Comparison of ENCODE assay signal across 8 mouse cellular contexts in the genomic region with DNA sequence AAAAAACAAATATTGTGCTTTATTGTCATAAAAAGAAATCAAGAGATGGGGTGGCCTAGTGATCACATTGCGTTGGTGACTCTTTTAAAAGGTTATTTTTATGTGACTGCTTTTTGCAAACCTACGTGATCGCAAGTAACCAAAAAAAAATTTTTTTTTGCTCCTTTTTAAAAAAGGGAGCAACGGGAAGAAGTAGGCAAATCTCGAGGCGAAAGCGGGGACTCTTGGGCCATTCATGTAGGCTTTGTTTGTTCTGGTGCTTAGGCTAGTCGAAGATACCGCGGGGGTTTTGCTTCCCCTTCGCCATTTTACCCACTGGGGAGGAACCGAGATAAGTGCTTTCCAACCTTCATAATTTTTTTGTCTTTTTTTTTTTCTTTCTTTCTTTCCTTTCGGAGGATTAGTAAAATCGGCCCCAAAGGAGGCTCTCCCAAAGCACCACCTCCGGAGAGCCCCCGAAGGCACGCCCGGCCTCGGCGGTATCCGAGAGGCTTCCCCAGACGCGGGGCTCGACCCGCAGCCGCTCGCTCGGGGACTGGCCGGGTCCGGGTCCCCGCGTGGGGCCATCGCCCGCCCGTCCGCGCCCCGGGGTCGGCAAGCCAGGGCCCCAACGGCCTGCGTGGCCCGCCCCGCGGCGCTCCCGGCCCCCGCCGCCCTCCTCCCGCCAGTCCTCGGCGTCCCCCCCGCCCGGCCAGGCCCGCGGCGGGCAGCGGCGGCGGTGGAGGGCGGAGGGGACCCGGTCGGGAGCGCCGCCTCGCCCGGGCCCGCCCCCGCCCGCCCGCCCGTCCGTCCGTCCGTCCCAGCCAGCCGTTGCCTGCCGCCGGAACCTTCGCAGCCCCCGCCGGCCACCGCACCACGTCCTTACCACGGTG. TPM values are rescaled to one million over a fixed set of nuclear protein-coding genes. Genes with fewer than 3 reads are reported as not detected.
A peak's percentile ranks its signal among the peaks of the same experiment; 100 is the strongest.
DNase-seq lines count a peak whose midpoint lies in the region; ATAC-seq and TF ChIP-seq lines count a peak whose summit lies in the region.

No protein-coding gene starts in this region.

- H3K9ac ChIP-seq in forebrain, embryonic 12.5 days = peak overlapping the region; percentile 100
- peak overlapping the region; percentile 96 for H3K9ac ChIP-seq in lung, postnatal 0 days (replicated peaks; ENCODE audit: low read depth)

- peaks cover 32% of the 10 kb centered on the region for H3K36me3 ChIP-seq in G1E (replicated peaks)
- H3K36me3 ChIP-seq in forebrain, embryonic 12.5 days (replicated peaks) = peaks cover 17% of the 10 kb centered on the region
- H3K36me3 ChIP-seq in lung, postnatal 0 days (ENCODE audit: insufficient read depth, low read length) = no peaks in the 10 kb centered on the region

- ATAC-seq in G1E (ENCODE audit: extremely low read depth, insufficient number of reproducible peaks, low FRiP score, poor library complexity, severe bottlenecking) = no peak
- ATAC-seq in forebrain, embryonic 12.5 days (ENCODE audit: low FRiP score) = no peak
- ATAC-seq in lung, postnatal 0 days = peak; percentile 26

- H3K9me3 ChIP-seq in G1E (replicated peaks) = peaks cover 2% of the 10 kb centered on the region; the same call in 1 of the 2 replicates
- no peaks in the 10 kb centered on the region for H3K9me3 ChIP-seq in forebrain, embryonic 12.5 days
- no peaks in the 10 kb centered on the region for H3K9me3 ChIP-seq in lung, postnatal 0 days (ENCODE audit: low read length)

- H3K27ac ChIP-seq in forebrain, embryonic 12.5 days = peak overlapping the region; percentile 100
- peak overlapping the region; percentile 99 for H3K27ac ChIP-seq in layer of hippocampus, adult 2 months
- H3K27ac ChIP-seq in lung, postnatal 0 days (ENCODE audit: low read length) = peak overlapping the region; percentile 100

- TF ChIP-seq POLR2A in brain, embryonic 14.5 days (IDR thresholded peaks at IDR 0.05; ENCODE audit: borderline replicate concordance, extremely low read depth, insufficient read depth, insufficient read length, poor library complexity, severe bottlenecking) = no peak

- TF ChIP-seq EP300 in lung, postnatal 0 days (IDR thresholded peaks at IDR 0.05) = no peak

- no peaks in the 10 kb centered on the region for H3K27me3 ChIP-seq in G1E (ENCODE audit: insufficient read depth, low read length)
- no peaks in the 10 kb centered on the region for H3K27me3 ChIP-seq in forebrain, embryonic 12.5 days
- H3K27me3 ChIP-seq in lung, postnatal 0 days (replicated peaks; ENCODE audit: insufficient read depth, low read length) = no peaks in the 10 kb centered on the region

- peak overlapping the region; percentile 61; the same call in 1 of the 2 replicates for H3K4me2 ChIP-seq in forebrain, embryonic 12.5 days
- peak overlapping the region; percentile 64 for H3K4me2 ChIP-seq in lung, postnatal 0 days (replicated peaks; ENCODE audit: low read depth, low read length)

- H3K4me1 ChIP-seq in G1E (ENCODE audit: insufficient read depth, low read depth, low read length) = peaks cover 40% of the 10 kb centered on the region
- peaks cover 22% of the 10 kb centered on the region for H3K4me1 ChIP-seq in forebrain, embryonic 12.5 days
- H3K4me1 ChIP-seq in lung, postnatal 0 days (ENCODE audit: insufficient read depth, low read depth, low read length) = peaks cover 13% of the 10 kb centered on the region; the same call in 1 of the 2 replicates

- TF ChIP-seq CTCF in G1E (IDR thresholded peaks at IDR 0.05; ENCODE audit: low read depth, low read length) = no peak
- TF ChIP-seq CTCF in brain, embryonic 14.5 days (IDR thresholded peaks at IDR 0.05; ENCODE audit: borderline replicate concordance, extremely low read depth, insufficient read depth, insufficient read length) = no peak
- TF ChIP-seq CTCF in layer of hippocampus, adult 2 months (conservative IDR thresholded peaks at IDR 0.05) = no peak
- no peak for TF ChIP-seq CTCF in lung, postnatal 0 days (IDR thresholded peaks at IDR 0.05)

- H3K4me3 ChIP-seq in G1E (ENCODE audit: low read depth, low read length) = peak overlapping the region; percentile 82
- H3K4me3 ChIP-seq in forebrain, embryonic 12.5 days (replicated peaks) = peak overlapping the region; percentile 95
- H3K4me3 ChIP-seq in layer of hippocampus, adult 2 months = peak overlapping the region; percentile 95
- peak overlapping the region; percentile 85 for H3K4me3 ChIP-seq in lung, postnatal 0 days (ENCODE audit: low read depth, low read length)

- intact Hi-C loops in heart, postnatal 14 days (cut with DNase I) = no loop called here

- DNase-seq in G1E (ENCODE audit: low spot score) = peak; percentile 60
- DNase-seq in brain, embryonic 14.5 days (ENCODE audit: low read depth) = peak; percentile 74
- DNase-seq in heart, postnatal 14 days = peak; percentile 64 to 78
- DNase-seq in layer of hippocampus, adult 2 months (ENCODE audit: low spot score in 2 of 2) = peak in 1 of 2 experiments; percentile 33
- peak; percentile 76 for DNase-seq in lung, postnatal 0 days (ENCODE audit: low spot score)
- peak; percentile 69 for DNase-seq in retina, postnatal 1 day
- DNase-seq in urinary bladder, adult 2 months (ENCODE audit: low spot score) = peak; percentile 66

- WGBS in forebrain, embryonic 12.5 days = under 1% methylated on average over 71 of the region's 83 CpGs
- under 1% methylated on average over 69 of the region's 83 CpGs for WGBS in lung, postnatal 0 days

RNA-seq across cellular contexts. Expression of a gene that starts 1.4 kb away (rescaled TPM):
- total RNA-seq in G1E (2014; fragmentation: Nextera tagmentation) = 153 and 157 TPM in 2 replicates
- total RNA-seq in G1E (2017) = 62.3 and 76.3 TPM in 2 replicates
- 10.3 and 13.5 TPM in 2 replicates for polyA plus RNA-seq in G1E (2012)
- 27.1 and 35.5 TPM in 2 replicates for polyA plus RNA-seq in brain, embryonic 14.5 days (2012; rRNA removed)
- 63.6 and 69.4 TPM in 2 replicates for polyA plus RNA-seq in forebrain, embryonic 12.5 days (2016; fragmentation: Nextera tagmentation; extraction: Ambion mirVana)
- total RNA-seq in heart, postnatal 14 days (2021) = 10 to 100 TPM; 21.5 to 23.8 TPM
- 10 to 100 TPM; 52.2 to 53.0 TPM for total RNA-seq in layer of hippocampus, adult 2 months (2021)
- 25.0 and 30.3 TPM in 2 replicates for polyA plus RNA-seq in lung, postnatal 0 days (2015; fragmentation: Nextera tagmentation; extraction: Ambion mirVana)
- polyA plus RNA-seq in urinary bladder, adult 2 months (2012; rRNA removed) = 14.2 and 16.2 TPM in 2 replicates
